Mouse (Mus musculus): ENCODE measurements around the gene Cdkal1. TPM values are rescaled to one million over a fixed set of nuclear protein-coding genes. Genes with fewer than 3 reads are reported as not detected.

Gene Cdkal1
- total and polyA plus RNA-seq, 2 experiments from 2014 or later = 11.1 to 18.9 TPM

DNA sequence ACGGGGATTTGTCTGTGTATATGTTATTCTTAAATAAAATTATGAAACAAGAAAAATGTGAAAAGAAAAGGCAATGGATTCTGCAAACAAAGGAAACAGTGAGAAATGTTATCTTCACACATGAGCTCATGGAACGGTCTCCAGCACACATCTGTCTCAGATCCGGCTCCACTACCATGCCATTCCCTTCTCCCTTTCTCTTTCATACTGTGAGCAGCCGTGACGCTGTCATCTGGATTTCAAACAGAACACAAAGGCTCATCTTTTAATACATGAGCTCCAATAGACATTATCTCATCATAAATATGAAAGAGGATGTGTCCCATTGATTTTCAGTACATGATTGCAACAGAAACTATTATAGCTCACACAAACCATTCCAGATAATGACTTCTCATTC is 265.3 kb downstream of the Cdkal1 start:
- no peaks in the 10 kb centered on the region for H3K36me3 ChIP-seq (ENCODE audit: insufficient read depth, low read length)
- DNase-seq (ENCODE audit: low spot score) (no peak), ATAC-seq (no peak)
- WGBS = 56% methylated on average over 5 of the region's 5 CpGs
- no peak overlapping the region for H3K4me3 ChIP-seq (ENCODE audit: low read length)
- no peaks in the 10 kb centered on the region for H3K4me1 ChIP-seq (ENCODE audit: insufficient read depth, low read length)
- TF ChIP-seq CTCF (IDR thresholded peaks at IDR 0.05; ENCODE audit: low read depth) = no peak
- no peaks in the 10 kb centered on the region for H3K27me3 ChIP-seq (ENCODE audit: insufficient read depth, low read length)
- no peak overlapping the region for H3K27ac ChIP-seq
- no peak overlapping the region for H3K4me2 ChIP-seq (ENCODE audit: low read depth, low read length)
- H3K9ac ChIP-seq (replicated peaks; ENCODE audit: low read length) = no peak overlapping the region
- peaks cover 7% of the 10 kb centered on the region for H3K9me3 ChIP-seq (ENCODE audit: low read length)

DNA sequence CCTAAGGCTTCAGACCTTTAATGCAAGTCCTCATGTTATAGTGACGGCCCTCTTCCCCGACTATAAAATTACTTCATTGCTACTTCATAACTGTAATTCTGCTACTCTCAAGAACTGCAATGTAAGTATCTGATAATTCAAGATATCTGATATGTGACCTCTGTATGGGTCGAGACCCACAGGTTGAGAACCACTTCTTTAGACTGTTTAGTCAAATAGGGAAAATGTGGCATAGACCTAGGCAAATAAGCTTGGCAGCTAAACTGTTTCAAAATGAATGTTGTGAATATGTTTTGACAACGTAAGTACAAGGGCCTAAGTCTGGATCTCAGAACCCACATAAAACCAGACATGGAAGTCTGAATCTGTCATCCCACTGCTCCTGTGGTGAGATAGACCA is 266.8 kb downstream of the Cdkal1 start:
- Histone ChIP-seq H3K4me1 (ENCODE audit: insufficient read depth, low read length) (no peaks in the 10 kb centered on the region), H3K9ac (replicated peaks; ENCODE audit: low read length) (no peak overlapping the region), H3K4me2 (ENCODE audit: low read depth, low read length) (no peak overlapping the region), H3K9me3 (ENCODE audit: low read length) (peaks cover 7% of the 10 kb centered on the region), H3K27me3 (ENCODE audit: insufficient read depth, low read length) (no peaks in the 10 kb centered on the region), H3K36me3 (ENCODE audit: insufficient read depth, low read length) (no peaks in the 10 kb centered on the region), H3K4me3 (ENCODE audit: low read length) (no peak overlapping the region), H3K27ac (no peak overlapping the region)
- no peak for TF ChIP-seq CTCF (IDR thresholded peaks at IDR 0.05; ENCODE audit: low read depth)
- 95% methylated on average over 4 of the region's 4 CpGs for WGBS
- ATAC-seq (no peak), DNase-seq (ENCODE audit: low spot score) (no peak)

DNA sequence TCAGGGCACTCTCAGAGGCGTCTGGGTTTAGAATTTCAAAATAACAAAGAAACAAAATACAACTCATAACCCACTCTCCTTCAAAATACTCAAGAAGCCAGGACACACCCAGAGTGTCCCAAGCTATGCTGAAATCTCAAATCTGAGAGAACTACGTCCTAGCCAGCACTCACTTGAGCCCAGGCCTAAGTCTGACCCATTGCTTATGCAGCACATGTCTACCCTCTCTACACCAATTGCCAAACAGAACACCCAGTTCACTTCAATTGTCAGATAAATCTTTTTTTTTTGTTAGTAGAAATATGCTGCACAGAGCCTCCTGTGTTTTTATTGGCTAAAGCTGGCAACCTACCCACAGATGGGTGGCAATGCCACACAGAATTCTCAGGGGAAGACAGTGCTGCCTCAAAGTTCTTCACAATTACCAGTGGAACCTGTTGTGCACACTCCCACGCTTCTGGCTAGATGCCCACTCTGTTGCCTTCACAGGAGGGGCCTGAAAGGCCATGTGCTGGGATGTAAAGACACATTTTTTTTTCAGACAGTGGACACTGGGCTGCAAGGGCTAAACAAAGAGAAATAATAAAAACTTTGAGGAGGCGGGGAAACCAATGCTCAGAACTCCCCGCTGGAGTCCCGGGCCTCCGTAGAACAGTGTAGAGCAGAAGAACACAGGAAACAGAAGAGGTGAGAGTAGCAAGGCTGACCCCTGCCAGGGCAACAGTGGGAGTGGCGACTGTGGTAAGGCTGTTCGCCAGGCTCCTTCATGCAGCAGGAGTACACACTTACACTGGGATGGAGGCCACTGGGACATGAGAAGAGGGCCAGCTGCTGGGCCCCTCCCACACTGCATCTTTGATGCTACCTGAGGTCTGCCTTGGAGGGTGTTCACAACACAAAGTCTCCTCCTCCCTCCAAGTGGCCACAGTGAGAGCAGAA is 273.4 kb downstream of the Cdkal1 start:
- WGBS = 47% methylated on average over 9 of the region's 9 CpGs

DNA sequence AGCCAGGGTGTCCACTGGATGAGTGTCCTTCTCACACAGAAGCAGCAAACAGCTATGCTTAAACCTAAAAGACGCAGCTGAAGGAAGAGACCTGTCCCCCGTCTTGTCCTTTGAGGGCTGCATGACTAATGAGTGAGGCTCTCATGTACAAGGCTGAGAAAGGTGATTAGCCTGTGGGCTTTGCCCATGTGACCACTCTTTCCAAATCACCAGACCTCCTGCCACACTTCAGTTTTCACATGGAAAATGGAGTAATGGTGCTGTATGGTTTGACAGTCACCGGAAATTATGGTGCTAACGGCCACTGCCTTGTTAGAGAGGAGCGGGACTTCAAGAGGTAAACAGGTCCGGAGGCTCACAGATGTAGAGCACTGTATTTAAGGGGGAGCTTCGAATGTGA is 274.7 kb downstream of the Cdkal1 start:
- TF ChIP-seq CTCF (IDR thresholded peaks at IDR 0.05; ENCODE audit: low read depth) = no peak
- no peak overlapping the region for H3K4me3 ChIP-seq (ENCODE audit: low read length)
- ATAC-seq (no peak), DNase-seq (ENCODE audit: low spot score) (no peak)
- H3K9ac ChIP-seq (replicated peaks; ENCODE audit: low read length) = no peak overlapping the region
- no peaks in the 10 kb centered on the region for H3K36me3 ChIP-seq (ENCODE audit: insufficient read depth, low read length)
- WGBS = 86% methylated on average over 7 of the region's 7 CpGs
- no peaks in the 10 kb centered on the region for H3K4me1 ChIP-seq (ENCODE audit: insufficient read depth, low read length)
- no peak overlapping the region for H3K4me2 ChIP-seq (ENCODE audit: low read depth, low read length)
- no peak overlapping the region for H3K27ac ChIP-seq
- H3K27me3 ChIP-seq (ENCODE audit: insufficient read depth, low read length) = no peaks in the 10 kb centered on the region
- H3K9me3 ChIP-seq (ENCODE audit: low read length) = no peaks in the 10 kb centered on the region

More for the DNA sequence above, 273.4 kb downstream of the Cdkal1 start:
- DNase-seq (ENCODE audit: low spot score) = peak; percentile 13
- Histone ChIP-seq H3K9me3 (ENCODE audit: low read length) (no peaks in the 10 kb centered on the region), H3K4me3 (ENCODE audit: low read length) (no peak overlapping the region), H3K36me3 (ENCODE audit: insufficient read depth, low read length) (no peaks in the 10 kb centered on the region), H3K27ac (no peak overlapping the region), H3K4me1 (ENCODE audit: insufficient read depth, low read length) (no peaks in the 10 kb centered on the region), H3K9ac (replicated peaks; ENCODE audit: low read length) (no peak overlapping the region), H3K4me2 (ENCODE audit: low read depth, low read length) (no peak overlapping the region), H3K27me3 (ENCODE audit: insufficient read depth, low read length) (no peaks in the 10 kb centered on the region)
- ATAC-seq = peak; percentile 56; the same call in 1 of the 2 replicates
- TF ChIP-seq CTCF (IDR thresholded peaks at IDR 0.05; ENCODE audit: low read depth) = no peak

DNA sequence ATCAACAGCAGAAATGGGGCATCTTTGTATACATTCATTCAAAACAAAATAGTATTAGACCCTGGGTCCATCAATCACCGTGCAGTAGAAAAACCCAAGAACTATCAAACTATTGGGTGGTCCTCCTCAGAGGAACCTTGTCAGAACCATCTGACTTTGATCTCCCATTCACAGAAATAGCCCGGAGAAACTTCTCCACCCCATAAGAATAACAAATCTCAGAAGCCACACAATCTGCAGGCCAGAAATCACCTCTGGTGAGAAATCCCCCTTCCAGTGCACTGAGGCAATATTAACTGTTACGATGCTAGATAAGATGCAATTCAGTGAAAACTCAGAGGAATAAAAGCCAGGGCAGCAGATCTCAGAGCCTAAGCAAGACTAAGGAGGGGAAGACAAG is 275.5 kb downstream of the Cdkal1 start:
- Histone ChIP-seq H3K27me3 (ENCODE audit: insufficient read depth, low read length) (no peaks in the 10 kb centered on the region), H3K4me2 (ENCODE audit: low read depth, low read length) (no peak overlapping the region), H3K36me3 (ENCODE audit: insufficient read depth, low read length) (no peaks in the 10 kb centered on the region), H3K4me1 (ENCODE audit: insufficient read depth, low read length) (no peaks in the 10 kb centered on the region; the same call in 1 of the 2 replicates), H3K4me3 (ENCODE audit: low read length) (no peak overlapping the region), H3K9ac (replicated peaks; ENCODE audit: low read length) (no peak overlapping the region), H3K9me3 (ENCODE audit: low read length) (no peaks in the 10 kb centered on the region), H3K27ac (no peak overlapping the region)
- ATAC-seq (no peak), DNase-seq (ENCODE audit: low spot score) (no peak)
- no peak for TF ChIP-seq CTCF (IDR thresholded peaks at IDR 0.05; ENCODE audit: low read depth)
- 78% methylated on average over 3 of the region's 3 CpGs for WGBS

DNA sequence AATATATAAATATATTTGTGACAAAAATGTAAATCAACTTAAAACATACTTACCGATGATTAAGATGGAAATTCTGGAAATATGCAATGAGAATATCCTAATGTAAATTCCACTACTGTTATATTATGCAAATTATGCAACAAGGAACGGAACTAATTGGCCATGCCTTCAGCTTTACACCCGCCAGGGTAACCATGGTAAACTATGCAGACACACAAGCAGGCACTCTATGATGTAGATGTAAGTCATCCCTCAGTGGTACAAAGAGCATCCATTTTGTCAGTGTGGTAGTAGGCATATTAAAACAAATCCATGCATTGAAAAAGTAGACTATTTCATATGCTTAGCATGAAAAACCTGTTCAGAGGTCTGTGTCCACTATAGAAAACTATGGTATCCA is 276.9 kb downstream of the Cdkal1 start:
- H3K36me3 ChIP-seq (ENCODE audit: insufficient read depth, low read length) = no peaks in the 10 kb centered on the region
- H3K27ac ChIP-seq = no peak overlapping the region
- no peaks in the 10 kb centered on the region; the same call in 1 of the 2 replicates for H3K4me1 ChIP-seq (ENCODE audit: insufficient read depth, low read length)
- no peak overlapping the region for H3K4me3 ChIP-seq (ENCODE audit: low read length)
- DNase-seq (ENCODE audit: low spot score) (no peak), ATAC-seq (no peak)
- 41% methylated on average over 3 of the region's 3 CpGs for WGBS
- H3K9me3 ChIP-seq (ENCODE audit: low read length) = no peaks in the 10 kb centered on the region
- H3K9ac ChIP-seq (replicated peaks; ENCODE audit: low read length) = no peak overlapping the region
- no peak overlapping the region for H3K4me2 ChIP-seq (ENCODE audit: low read depth, low read length)
- no peak for TF ChIP-seq CTCF (IDR thresholded peaks at IDR 0.05; ENCODE audit: low read depth)
- no peaks in the 10 kb centered on the region for H3K27me3 ChIP-seq (ENCODE audit: insufficient read depth, low read length)

DNA sequence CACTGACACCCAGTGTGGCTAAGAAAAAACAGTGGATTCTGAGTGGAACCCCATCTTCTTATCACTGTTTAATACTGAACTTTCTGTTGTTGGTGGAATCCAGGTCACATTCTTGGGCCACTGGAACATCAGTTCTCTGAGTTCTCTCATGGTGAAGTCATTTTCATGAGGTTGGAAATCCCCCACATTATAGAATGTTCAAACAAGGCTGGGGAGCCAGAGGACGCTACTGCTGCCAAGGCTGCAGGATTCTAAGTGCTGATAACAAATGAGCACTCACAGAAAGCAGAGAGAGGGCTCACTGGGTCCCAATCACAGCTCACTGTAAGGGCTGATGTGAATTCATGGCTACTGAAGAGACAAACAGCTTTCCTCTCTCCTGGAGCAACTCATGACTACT is 280.7 kb downstream of the Cdkal1 start:
- no peak overlapping the region for H3K27ac ChIP-seq

More for the DNA sequence above, 280.7 kb downstream of the Cdkal1 start:
- Histone ChIP-seq H3K9ac (replicated peaks; ENCODE audit: low read length) (no peak overlapping the region), H3K4me3 (ENCODE audit: low read length) (no peak overlapping the region), H3K4me2 (ENCODE audit: low read depth, low read length) (no peak overlapping the region), H3K4me1 (ENCODE audit: insufficient read depth, low read length) (no peaks in the 10 kb centered on the region; the same call in 1 of the 2 replicates), H3K9me3 (ENCODE audit: low read length) (no peaks in the 10 kb centered on the region), H3K36me3 (ENCODE audit: insufficient read depth, low read length) (no peaks in the 10 kb centered on the region), H3K27me3 (ENCODE audit: insufficient read depth, low read length) (no peaks in the 10 kb centered on the region)
- ATAC-seq = no peak
- TF ChIP-seq CTCF (IDR thresholded peaks at IDR 0.05; ENCODE audit: low read depth) = no peak
- WGBS = 49% methylated on average over 1 of the region's 1 CpGs
- DNase-seq (ENCODE audit: low spot score) = no peak
